Mouse (Mus musculus): ENCODE results near the gene Baz2a. TPM values are rescaled to one million over a fixed set of nuclear protein-coding genes. Genes with fewer than 3 reads are reported as not detected.

Gene Baz2a
- polyA plus RNA-seq, 1 experiment from 2014 or later: 26.2 TPM

DNA sequence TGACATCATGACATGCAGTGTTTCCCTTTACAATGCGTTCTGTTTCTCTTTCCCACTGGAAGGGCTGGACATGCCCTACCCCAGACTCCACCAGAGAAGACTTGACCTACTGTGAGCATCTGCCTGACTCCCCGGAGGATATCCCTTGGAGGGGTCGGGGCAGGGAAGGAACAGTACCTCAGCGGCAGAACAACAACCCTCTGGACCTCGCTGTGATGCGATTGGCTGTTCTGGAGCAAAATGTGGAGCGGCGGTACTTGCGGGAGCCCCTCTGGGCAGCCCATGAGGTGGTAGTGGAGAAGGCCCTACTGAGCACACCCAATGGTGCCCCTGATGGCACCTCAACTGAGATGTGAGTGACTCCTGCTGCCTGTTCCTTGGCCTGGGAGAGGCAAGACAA is 33.5 kb downstream of the Baz2a start:
- Histone ChIP-seq H3K9ac (no peak overlapping the region), H3K36me3 (ENCODE audit: insufficient read depth) (peaks cover 95% of the 10 kb centered on the region), H3K4me3 (ENCODE audit: low read depth, low read length) (no peak overlapping the region), H3K27me3 (ENCODE audit: insufficient read depth, low read length) (no peaks in the 10 kb centered on the region), H3K4me2 (no peak overlapping the region), H3K4me1 (ENCODE audit: insufficient read depth) (no peaks in the 10 kb centered on the region), H3K9me3 (ENCODE audit: low read depth, low read length) (no peaks in the 10 kb centered on the region), H3K27ac (ENCODE audit: low read depth) (no peak overlapping the region)
- no peak for TF ChIP-seq CTCF (IDR thresholded peaks at IDR 0.05; ENCODE audit: low read depth)
- 93% methylated on average over 9 of the region's 9 CpGs for WGBS
- DNase-seq: no peak
- no peak for ATAC-seq (ENCODE audit: insufficient read depth)

DNA sequence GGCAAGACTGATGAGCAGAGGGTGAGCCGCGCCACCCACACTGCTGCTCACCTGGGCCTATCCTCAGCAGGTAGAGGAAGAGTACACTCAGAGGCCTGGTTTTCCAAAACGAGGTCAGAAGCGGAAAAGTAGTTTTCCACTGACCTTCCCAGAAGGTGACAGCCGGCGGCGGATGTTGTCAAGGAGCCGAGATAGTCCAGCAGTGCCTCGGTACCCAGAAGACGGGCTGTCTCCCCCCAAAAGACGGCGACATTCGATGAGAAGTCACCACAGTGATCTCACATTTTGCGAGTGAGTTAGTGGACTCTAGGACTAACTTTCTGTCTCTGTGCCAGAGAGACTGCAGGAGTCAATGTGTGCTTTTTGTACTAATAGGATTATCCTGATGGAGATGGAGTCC is 34.6 kb downstream of the Baz2a start:
- DNase-seq (no peak), ATAC-seq (ENCODE audit: insufficient read depth) (no peak)
- Histone ChIP-seq H3K36me3 (ENCODE audit: insufficient read depth) (peaks cover 95% of the 10 kb centered on the region), H3K27ac (ENCODE audit: low read depth) (no peak overlapping the region), H3K4me2 (no peak overlapping the region), H3K9ac (no peak overlapping the region), H3K27me3 (ENCODE audit: insufficient read depth, low read length) (no peaks in the 10 kb centered on the region), H3K4me3 (ENCODE audit: low read depth, low read length) (no peak overlapping the region), H3K4me1 (ENCODE audit: insufficient read depth) (no peaks in the 10 kb centered on the region), H3K9me3 (ENCODE audit: low read depth, low read length) (no peaks in the 10 kb centered on the region)
- no peak for TF ChIP-seq CTCF (IDR thresholded peaks at IDR 0.05; ENCODE audit: low read depth)
- WGBS: 86% methylated on average over 14 of the region's 14 CpGs

DNA sequence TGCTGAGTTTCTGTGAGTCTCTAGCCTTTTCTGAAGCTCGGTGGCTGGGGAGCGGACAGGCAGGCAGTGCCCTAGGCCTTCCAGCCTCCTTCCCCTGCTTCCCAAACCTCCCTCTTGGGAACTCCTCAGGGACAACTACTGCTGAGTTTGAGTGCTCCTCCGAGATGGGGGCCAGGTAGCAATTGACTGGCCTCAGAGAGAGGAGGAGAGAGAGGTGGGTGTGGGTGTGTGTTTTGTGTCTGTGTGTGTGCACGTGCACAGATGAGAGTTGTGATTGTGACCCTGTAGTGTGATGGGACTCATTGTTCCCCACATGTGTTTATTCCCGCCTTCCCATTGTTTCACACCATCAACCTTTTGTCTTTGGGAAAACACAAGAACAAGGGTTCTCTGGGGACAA is 36.1 kb downstream of the Baz2a start:
- WGBS: 84% methylated on average over 5 of the region's 5 CpGs
- TF ChIP-seq CTCF (IDR thresholded peaks at IDR 0.05; ENCODE audit: low read depth): no peak

DNA sequence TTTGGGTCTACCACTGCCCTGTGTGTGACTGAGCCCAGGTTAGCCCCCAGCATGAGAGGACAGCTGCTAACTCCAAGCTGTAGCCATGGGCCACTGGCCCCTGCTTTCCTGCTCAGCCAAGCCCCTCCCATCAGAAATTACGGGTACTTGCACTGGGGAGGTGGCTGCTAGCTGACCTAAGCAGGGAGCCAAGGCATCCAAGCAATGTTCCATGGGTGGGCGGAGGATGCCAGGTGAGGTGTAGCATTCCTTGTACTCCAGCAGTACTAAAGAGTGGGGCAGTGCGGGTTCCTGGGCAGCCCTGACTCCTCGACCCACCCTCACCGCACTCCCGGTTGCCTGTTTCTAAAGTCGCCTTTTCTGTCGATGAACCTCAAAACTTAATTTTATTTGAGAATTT is 36.8 kb downstream of the Baz2a start:
- WGBS: 79% methylated on average over 8 of the region's 8 CpGs
- Histone ChIP-seq H3K36me3 (ENCODE audit: insufficient read depth) (peaks cover 92% of the 10 kb centered on the region), H3K27me3 (ENCODE audit: insufficient read depth, low read length) (no peaks in the 10 kb centered on the region), H3K27ac (ENCODE audit: low read depth) (no peak overlapping the region; the same call in 1 of the 2 replicates), H3K4me2 (no peak overlapping the region), H3K4me3 (ENCODE audit: low read depth, low read length) (no peak overlapping the region), H3K9ac (no peak overlapping the region), H3K9me3 (ENCODE audit: low read depth, low read length) (no peaks in the 10 kb centered on the region), H3K4me1 (ENCODE audit: insufficient read depth) (no peaks in the 10 kb centered on the region)
- ATAC-seq (ENCODE audit: insufficient read depth): no peak
- DNase-seq: no peak
- TF ChIP-seq CTCF (IDR thresholded peaks at IDR 0.05; ENCODE audit: low read depth): no peak

More for the DNA sequence above, 36.1 kb downstream of the Baz2a start:
- Histone ChIP-seq H3K4me3 (ENCODE audit: low read depth, low read length) (no peak overlapping the region), H3K9ac (no peak overlapping the region), H3K36me3 (ENCODE audit: insufficient read depth) (peaks cover 94% of the 10 kb centered on the region), H3K27me3 (ENCODE audit: insufficient read depth, low read length) (no peaks in the 10 kb centered on the region), H3K9me3 (ENCODE audit: low read depth, low read length) (no peaks in the 10 kb centered on the region), H3K4me1 (ENCODE audit: insufficient read depth) (no peaks in the 10 kb centered on the region), H3K27ac (ENCODE audit: low read depth) (no peak overlapping the region), H3K4me2 (no peak overlapping the region)
- DNase-seq (no peak), ATAC-seq (ENCODE audit: insufficient read depth) (no peak)

DNA sequence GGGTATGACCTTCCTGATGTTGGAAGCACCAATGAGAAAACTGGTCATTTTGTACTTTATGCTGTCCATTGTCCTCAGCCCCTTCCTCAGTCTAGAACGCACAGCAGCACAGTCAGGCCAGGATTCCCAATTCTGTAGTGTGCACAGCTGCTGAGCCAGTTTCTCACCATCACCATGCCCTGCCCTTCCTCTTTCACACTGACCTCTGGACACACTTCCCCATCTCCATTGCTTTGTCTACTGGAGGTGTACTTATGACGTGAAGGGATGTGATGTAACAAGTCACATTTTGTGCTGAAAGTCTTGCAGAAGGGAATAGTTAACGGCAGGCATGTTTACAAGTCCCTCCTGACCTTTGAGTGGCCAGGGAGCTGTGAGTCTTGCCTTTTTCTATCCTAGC is 39.9 kb downstream of the Baz2a start:
- Histone ChIP-seq H3K9me3 (ENCODE audit: low read depth, low read length) (no peaks in the 10 kb centered on the region), H3K27me3 (ENCODE audit: insufficient read depth, low read length) (no peaks in the 10 kb centered on the region), H3K4me3 (ENCODE audit: low read depth, low read length) (no peak overlapping the region), H3K27ac (ENCODE audit: low read depth) (no peak overlapping the region), H3K4me1 (ENCODE audit: insufficient read depth) (no peaks in the 10 kb centered on the region), H3K36me3 (ENCODE audit: insufficient read depth) (peaks cover 78% of the 10 kb centered on the region), H3K9ac (no peak overlapping the region), H3K4me2 (no peak overlapping the region)
- DNase-seq (no peak), ATAC-seq (ENCODE audit: insufficient read depth) (no peak)
- TF ChIP-seq CTCF (IDR thresholded peaks at IDR 0.05; ENCODE audit: low read depth): no peak
- 56% methylated on average over 3 of the region's 3 CpGs for WGBS

DNA sequence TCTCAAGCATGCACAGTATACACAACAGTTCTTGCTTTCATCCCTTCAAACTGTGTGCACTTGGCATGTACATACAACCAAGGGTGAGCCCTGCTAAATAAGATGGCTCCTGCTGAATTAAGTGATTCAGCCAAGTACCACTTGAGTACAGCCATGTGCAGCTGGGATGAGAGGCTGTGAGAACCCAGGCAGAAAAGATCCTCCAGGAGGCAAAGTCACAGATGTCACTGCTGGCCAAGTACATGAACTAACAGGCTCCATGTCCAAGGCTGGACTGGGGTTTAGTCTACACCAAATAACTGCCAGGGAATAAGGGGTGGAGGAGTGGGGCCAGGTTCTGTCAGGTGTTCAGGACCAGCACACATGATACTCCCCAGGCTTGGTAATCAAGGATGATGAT is 40.4 kb downstream of the Baz2a start:
- no peak overlapping the region for H3K27ac ChIP-seq (ENCODE audit: low read depth)
- ATAC-seq (ENCODE audit: insufficient read depth): no peak

DNA sequence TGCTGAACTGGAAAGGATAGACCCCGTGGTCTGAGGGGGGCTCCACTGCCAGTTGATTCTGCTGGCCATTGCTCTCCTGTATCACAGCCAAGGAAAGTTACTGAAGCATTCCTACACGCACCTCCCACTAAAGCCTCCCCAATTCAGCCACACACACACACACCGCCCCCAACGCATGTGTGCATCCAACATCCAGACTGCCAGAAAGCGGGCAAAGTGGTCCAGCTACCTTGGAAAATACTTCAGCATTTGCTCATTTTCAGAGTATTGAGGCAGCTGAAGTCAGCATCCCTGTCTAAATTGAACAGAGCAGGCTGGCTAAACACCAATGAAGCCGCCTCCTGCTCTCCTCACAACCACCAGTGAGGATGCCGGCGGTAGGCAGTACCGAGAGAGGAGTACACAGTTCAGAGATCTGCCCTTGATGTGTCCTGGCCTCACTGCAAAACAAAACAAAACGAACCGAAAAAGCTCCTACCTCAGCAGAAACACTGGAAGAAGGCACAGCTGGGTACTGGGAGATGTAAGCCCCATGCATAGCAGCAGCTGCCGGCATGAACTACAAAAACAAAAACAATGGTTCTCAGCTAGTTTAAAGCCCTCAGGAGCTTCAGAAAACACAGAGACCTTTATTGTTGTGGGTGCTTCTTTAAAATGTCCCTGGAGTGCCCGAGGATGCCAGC is 42.4 kb downstream of the Baz2a start:
- Histone ChIP-seq H3K4me2 (no peak overlapping the region), H3K36me3 (ENCODE audit: insufficient read depth) (peaks cover 70% of the 10 kb centered on the region), H3K27ac (ENCODE audit: low read depth) (no peak overlapping the region), H3K9me3 (ENCODE audit: low read depth, low read length) (no peaks in the 10 kb centered on the region), H3K9ac (no peak overlapping the region), H3K27me3 (ENCODE audit: insufficient read depth, low read length) (no peaks in the 10 kb centered on the region), H3K4me1 (ENCODE audit: insufficient read depth) (no peaks in the 10 kb centered on the region), H3K4me3 (ENCODE audit: low read depth, low read length) (no peak overlapping the region)
- TF ChIP-seq CTCF (IDR thresholded peaks at IDR 0.05; ENCODE audit: low read depth): no peak
- DNase-seq (no peak), ATAC-seq (ENCODE audit: insufficient read depth) (no peak)
- 53% methylated on average over 13 of the region's 13 CpGs for WGBS

More for the DNA sequence above, 40.4 kb downstream of the Baz2a start:
- H3K4me3 ChIP-seq (ENCODE audit: low read depth, low read length): no peak overlapping the region
- TF ChIP-seq CTCF (IDR thresholded peaks at IDR 0.05; ENCODE audit: low read depth): no peak
- no peak overlapping the region for H3K9ac ChIP-seq
- H3K9me3 ChIP-seq (ENCODE audit: low read depth, low read length): no peaks in the 10 kb centered on the region
- H3K4me2 ChIP-seq: no peak overlapping the region
- no peaks in the 10 kb centered on the region for H3K4me1 ChIP-seq (ENCODE audit: insufficient read depth)
- DNase-seq: no peak
- no peaks in the 10 kb centered on the region for H3K27me3 ChIP-seq (ENCODE audit: insufficient read depth, low read length)
- H3K36me3 ChIP-seq (ENCODE audit: insufficient read depth): peaks cover 72% of the 10 kb centered on the region

Measured in lung, embryonic 14.5 days (tissue).